Mouse (Mus musculus): ENCODE results near the gene Znrf4.

GRCm38 (mm10) chr17:56561866-56562265 lies 49.6 kb upstream of the Znrf4 start:
- no peak for TF ChIP-seq MAX (IDR thresholded peaks at IDR 0.05; ENCODE audit: low read depth)
- TF ChIP-seq POLR2A (IDR thresholded peaks at IDR 0.05; ENCODE audit: insufficient read length, low read depth), result no peak
- no peak for TF ChIP-seq CEBPB (IDR thresholded peaks at IDR 0.05; ENCODE audit: insufficient read depth, poor library complexity, severe bottlenecking)
- TF ChIP-seq USF1 (IDR thresholded peaks at IDR 0.05; ENCODE audit: low read depth), result no peak
- no peak for TF ChIP-seq SRF (IDR thresholded peaks at IDR 0.05; ENCODE audit: control insufficient read depth, insufficient read length, low read depth)
- TF ChIP-seq POLR2AphosphoS2 (IDR thresholded peaks at IDR 0.05; ENCODE audit: insufficient read length, low read depth), result no peak
- no peak for TF ChIP-seq TCF12 (IDR thresholded peaks at IDR 0.05; ENCODE audit: insufficient read depth, poor library complexity, severe bottlenecking)
- no peak for TF ChIP-seq E2F4 (IDR thresholded peaks at IDR 0.05; ENCODE audit: insufficient read depth)
- no peak for TF ChIP-seq MYOD1 (IDR thresholded peaks at IDR 0.05; ENCODE audit: control insufficient read depth in 1 of 3, insufficient read length in 2 of 3, low read depth in 2 of 3)
